Mouse (Mus musculus): Measurements from ENCODE around the gene Stard13. TPM values are rescaled to one million over a fixed set of nuclear protein-coding genes. Genes with fewer than 3 reads are reported as not detected.

The Stard13 gene
- polyA plus RNA-seq, 1 experiment: 1.9 TPM

GRCm38 (mm10) chr5:151004216-151004755, 229.3 kb downstream of the Stard13 start:
- no peak for DNase-seq
- H3K4me1 ChIP-seq (replicated peaks; ENCODE audit: control insufficient read depth, insufficient read depth, low read length): no peaks in the 10 kb centered on the region
- WGBS: 85% methylated on average over 1 of the region's 1 CpGs
- no peak overlapping the region for H3K4me3 ChIP-seq (ENCODE audit: control insufficient read depth, insufficient read depth, low read length)
- TF ChIP-seq CTCF (IDR thresholded peaks at IDR 0.05; ENCODE audit: borderline replicate concordance, control insufficient read depth, extremely low read depth, insufficient read depth, low read length, poor library complexity): no peak
- no peak for TF ChIP-seq POLR2A (IDR thresholded peaks at IDR 0.05; ENCODE audit: control insufficient read depth, extremely low read depth, insufficient read depth, low read length, poor library complexity)
- H3K27me3 ChIP-seq (ENCODE audit: control insufficient read depth, insufficient read depth, low read length): no peaks in the 10 kb centered on the region
- no peak overlapping the region for H3K27ac ChIP-seq (ENCODE audit: control insufficient read depth, insufficient read depth, low read length)
- no peaks in the 10 kb centered on the region for H3K36me3 ChIP-seq (ENCODE audit: control insufficient read depth, insufficient read depth, low read length)

- Histone ChIP-seq H3K27me3 (ENCODE audit: control insufficient read depth, insufficient read depth, low read length) (no peaks in the 10 kb centered on the region), H3K27ac (ENCODE audit: control insufficient read depth, insufficient read depth, low read length) (no peak overlapping the region), H3K36me3 (ENCODE audit: control insufficient read depth, insufficient read depth, low read length) (no peaks in the 10 kb centered on the region), H3K4me3 (ENCODE audit: control insufficient read depth, insufficient read depth, low read length) (no peak overlapping the region), H3K4me1 (replicated peaks; ENCODE audit: control insufficient read depth, insufficient read depth, low read length) (no peaks in the 10 kb centered on the region)
- TF ChIP-seq POLR2A (IDR thresholded peaks at IDR 0.05; ENCODE audit: control insufficient read depth, extremely low read depth, insufficient read depth, low read length, poor library complexity) (no peak), CTCF (IDR thresholded peaks at IDR 0.05; ENCODE audit: borderline replicate concordance, control insufficient read depth, extremely low read depth, insufficient read depth, low read length, poor library complexity) (no peak)
- DNase-seq: no peak
- WGBS: 97% methylated on average over 4 of the region's 4 CpGs
Measured at GRCm38 (mm10) chr5:151002051-151002450, 231.6 kb downstream of the Stard13 start.

GRCm38 (mm10) chr5:151001111-151001510, 232.5 kb downstream of the Stard13 start:
- TF ChIP-seq CTCF (IDR thresholded peaks at IDR 0.05; ENCODE audit: borderline replicate concordance, control insufficient read depth, extremely low read depth, insufficient read depth, low read length, poor library complexity): no peak
- TF ChIP-seq POLR2A (IDR thresholded peaks at IDR 0.05; ENCODE audit: control insufficient read depth, extremely low read depth, insufficient read depth, low read length, poor library complexity): no peak
- WGBS: 95% methylated on average over 7 of the region's 7 CpGs
- DNase-seq: no peak
- Histone ChIP-seq H3K36me3 (ENCODE audit: control insufficient read depth, insufficient read depth, low read length) (no peaks in the 10 kb centered on the region), H3K27me3 (ENCODE audit: control insufficient read depth, insufficient read depth, low read length) (no peaks in the 10 kb centered on the region), H3K4me3 (ENCODE audit: control insufficient read depth, insufficient read depth, low read length) (no peak overlapping the region), H3K27ac (ENCODE audit: control insufficient read depth, insufficient read depth, low read length) (no peak overlapping the region), H3K4me1 (replicated peaks; ENCODE audit: control insufficient read depth, insufficient read depth, low read length) (no peaks in the 10 kb centered on the region)

- Histone ChIP-seq H3K27me3 (ENCODE audit: control insufficient read depth, insufficient read depth, low read length) (no peaks in the 10 kb centered on the region), H3K4me1 (replicated peaks; ENCODE audit: control insufficient read depth, insufficient read depth, low read length) (no peaks in the 10 kb centered on the region), H3K36me3 (ENCODE audit: control insufficient read depth, insufficient read depth, low read length) (no peaks in the 10 kb centered on the region), H3K27ac (ENCODE audit: control insufficient read depth, insufficient read depth, low read length) (no peak overlapping the region), H3K4me3 (ENCODE audit: control insufficient read depth, insufficient read depth, low read length) (no peak overlapping the region)
- TF ChIP-seq POLR2A (IDR thresholded peaks at IDR 0.05; ENCODE audit: control insufficient read depth, extremely low read depth, insufficient read depth, low read length, poor library complexity) (no peak), CTCF (IDR thresholded peaks at IDR 0.05; ENCODE audit: borderline replicate concordance, control insufficient read depth, extremely low read depth, insufficient read depth, low read length, poor library complexity) (no peak)
- 86% methylated on average over 2 of the region's 2 CpGs for WGBS
- DNase-seq: no peak
Measured at GRCm38 (mm10) chr5:150996586-150996985, 237.1 kb downstream of the Stard13 start.

GRCm38 (mm10) chr5:150994096-150994495, 239.5 kb downstream of the Stard13 start:
- Histone ChIP-seq H3K4me1 (replicated peaks; ENCODE audit: control insufficient read depth, insufficient read depth, low read length) (no peaks in the 10 kb centered on the region), H3K27me3 (ENCODE audit: control insufficient read depth, insufficient read depth, low read length) (no peaks in the 10 kb centered on the region), H3K27ac (ENCODE audit: control insufficient read depth, insufficient read depth, low read length) (no peak overlapping the region), H3K36me3 (ENCODE audit: control insufficient read depth, insufficient read depth, low read length) (no peaks in the 10 kb centered on the region), H3K4me3 (ENCODE audit: control insufficient read depth, insufficient read depth, low read length) (no peak overlapping the region)
- no peak for DNase-seq
- TF ChIP-seq CTCF (IDR thresholded peaks at IDR 0.05; ENCODE audit: borderline replicate concordance, control insufficient read depth, extremely low read depth, insufficient read depth, low read length, poor library complexity): no peak
- TF ChIP-seq POLR2A (IDR thresholded peaks at IDR 0.05; ENCODE audit: control insufficient read depth, extremely low read depth, insufficient read depth, low read length, poor library complexity): no peak
- WGBS: 91% methylated on average over 7 of the region's 7 CpGs

Other genes starting within 250 kb of the Stard13 start
- gene Gm42906, start 194.3 kb upstream of the Stard13 start, polyA plus RNA-seq (2012; rRNA removed): not detected in 2 replicates

Data from thymus, adult 2 months (tissue).